Mouse (Mus musculus) left cerebral cortex, adult 18-20 months (tissue): ENCODE measurements around the gene Nt5c. TPM values are rescaled to one million over a fixed set of nuclear protein-coding genes. Genes with fewer than 3 reads are reported as not detected.
"Not testable (repeated sequence)": the region's sequence is repeated elsewhere in the genome, so short reads cannot be mapped to it uniquely, and the experiment has no call there.

Experiments
- DNase-seq, 2 experiments: peaks; one replicate each; pipeline ENCODE4 v3.0.0; 2021 to 2022; ENCODE audit warnings: low spot score in 2 of 2, mixed read lengths in 1 of 2
- total RNA-seq, 2 experiments: library from RNA; stranded (reverse); gene quantifications; 2 replicates each; pipeline ENCODE4 v1.2.3; 2021

Gene Nt5c
- total RNA-seq, 2 experiments from 2014 or later = 62.2 to 63.3 TPM

GRCm38 (mm10) chr11:115473626-115474275, 17.9 kb downstream of the Nt5c start:
- DNase-seq = peak; percentile 96 to 98

DNA sequence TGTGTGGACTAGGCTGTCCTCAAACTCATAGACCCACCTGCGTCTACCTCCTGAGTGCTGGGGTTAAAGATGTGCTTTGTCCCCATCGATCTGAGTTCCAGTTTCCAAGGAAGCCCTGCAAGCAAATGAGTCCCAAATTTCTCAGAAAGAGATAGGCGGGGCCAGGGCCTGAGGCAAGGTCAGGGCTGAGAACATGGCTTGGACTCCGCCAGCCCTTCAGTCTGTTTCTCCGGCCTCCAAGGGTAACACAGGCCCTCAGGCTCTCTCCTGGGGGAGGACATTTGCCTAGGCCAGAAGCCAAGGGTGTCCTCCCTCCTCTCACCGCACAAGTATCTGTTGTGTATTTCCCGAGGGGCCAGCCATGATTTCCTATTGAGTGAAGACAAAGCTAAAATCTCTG, 19.5 kb downstream of the Nt5c start:
- DNase-seq = no peak

GRCm38 (mm10) chr11:115467217-115467618, 24.4 kb downstream of the Nt5c start:
- no peak for DNase-seq

DNA sequence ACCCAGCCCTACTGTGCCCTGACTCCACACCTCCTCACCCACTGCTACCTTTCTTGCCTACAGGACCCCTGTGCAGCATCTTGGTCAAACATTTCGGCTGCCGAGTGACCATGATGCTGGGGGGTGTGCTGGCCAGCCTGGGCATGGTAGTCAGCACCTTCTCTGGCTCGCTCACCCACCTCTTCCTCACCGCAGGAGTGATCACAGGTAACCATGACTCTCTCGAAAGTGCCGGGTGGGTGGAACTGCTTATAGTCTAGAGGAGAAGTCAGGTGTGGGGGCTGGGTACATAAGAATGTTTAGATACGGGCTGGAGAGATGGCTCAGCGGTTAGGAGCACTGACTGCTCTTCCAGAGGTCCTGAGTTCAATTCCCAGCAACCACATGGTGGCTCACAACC, 26.8 kb downstream of the Nt5c start:
- DNase-seq = no peak

DNA sequence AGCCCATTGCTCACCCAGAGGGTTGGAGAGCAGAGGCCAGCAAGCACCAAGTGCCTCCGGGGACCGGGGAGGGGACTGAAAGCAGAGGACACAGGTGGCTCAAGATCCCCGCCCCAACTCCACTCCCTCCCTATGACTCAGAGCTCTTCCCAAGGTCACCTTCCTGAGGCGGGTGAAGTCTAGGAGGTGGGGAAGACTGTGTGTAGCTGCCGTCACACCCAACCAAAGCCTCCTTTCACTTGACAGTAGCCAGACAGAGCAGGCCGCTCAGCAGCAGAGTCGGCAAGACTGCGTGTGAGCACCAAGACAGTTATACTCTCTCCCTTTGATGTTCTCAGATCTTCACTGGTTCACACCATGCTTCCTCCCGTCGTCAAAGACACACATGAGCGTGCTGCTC, 28.3 kb downstream of the Nt5c start:
- DNase-seq = no peak

DNA sequence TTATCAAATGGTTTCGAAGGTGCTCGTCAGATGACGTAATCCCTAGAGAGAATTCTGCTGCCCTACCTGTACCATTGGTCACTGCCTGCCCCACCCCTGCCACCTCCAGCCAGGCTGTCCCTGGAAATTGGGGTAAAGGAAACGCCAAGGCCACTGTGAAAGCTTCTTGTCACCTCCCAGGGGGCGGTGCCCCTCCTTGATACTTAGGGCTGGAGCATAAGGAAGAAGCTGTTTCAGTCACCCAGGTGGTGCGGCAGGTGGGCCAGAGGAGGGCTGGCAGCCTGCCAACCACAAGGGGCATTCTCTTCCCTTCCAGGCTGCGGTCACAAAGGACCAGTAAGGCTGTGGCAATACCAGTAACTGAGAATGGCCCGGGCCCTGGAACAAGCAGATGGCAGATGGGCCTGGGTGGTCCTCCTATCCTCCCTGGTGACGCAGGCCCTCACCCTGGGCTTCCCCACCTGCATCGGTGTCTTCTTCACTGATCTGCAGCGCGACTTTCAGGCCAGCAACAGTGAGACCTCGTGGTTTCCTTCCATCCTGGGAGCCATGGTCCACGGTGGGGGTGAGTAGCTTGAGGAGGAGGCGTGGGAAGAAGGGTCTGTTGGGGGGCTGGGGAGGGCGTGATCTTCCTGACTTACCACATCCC, 29.3 kb downstream of the Nt5c start, which contains the start of gene Slc16a5:
Gene Slc16a5 (plus strand): TSS at position 232 of the 649 bp plus-strand sequence.
- DNase-seq = no peak

DNA sequence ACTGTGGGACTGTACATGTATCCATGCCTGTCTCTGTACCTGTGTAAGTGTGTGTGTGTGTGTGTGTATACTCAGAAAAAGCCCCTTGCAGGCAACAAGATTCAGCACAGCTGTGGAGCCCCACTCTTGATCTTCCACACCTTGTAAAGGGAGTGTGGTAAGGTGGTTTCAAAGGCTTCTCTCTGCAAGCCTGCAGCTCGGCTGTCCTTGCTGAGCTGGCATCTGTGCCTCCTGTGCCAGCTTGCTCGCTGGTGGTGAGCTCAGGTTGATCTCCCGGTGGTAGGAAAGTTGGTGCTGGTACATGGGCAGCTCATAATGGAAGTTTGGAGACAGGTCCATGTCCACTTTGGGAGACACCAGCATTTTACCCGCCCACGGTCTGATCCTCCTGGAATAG, 29.8 kb downstream of the Nt5c start:
- DNase-seq = no peak

DNA sequence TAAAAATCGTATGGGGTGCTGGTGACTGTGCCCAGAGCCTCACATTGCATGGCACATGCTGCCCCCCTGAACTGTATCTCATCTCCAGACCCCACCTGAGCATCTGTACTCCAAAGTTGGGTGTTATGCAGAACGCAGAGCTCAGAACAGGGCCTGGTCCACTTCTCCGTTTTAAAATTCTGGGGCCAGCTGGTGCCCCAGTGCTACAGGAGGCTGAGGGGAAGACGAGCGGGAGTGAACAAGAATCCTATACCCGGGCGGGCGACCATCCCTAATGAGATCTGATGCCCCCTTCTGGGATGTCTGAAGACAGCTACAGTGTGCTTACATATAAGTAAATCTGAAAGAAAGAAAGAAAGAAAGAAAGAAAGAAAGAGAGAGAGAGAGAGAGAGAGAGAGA, 30.7 kb downstream of the Nt5c start:
- no peak for DNase-seq

GRCm38 (mm10) chr11:115457405-115457804, 34.3 kb downstream of the Nt5c start:
- DNase-seq = no peak

DNA sequence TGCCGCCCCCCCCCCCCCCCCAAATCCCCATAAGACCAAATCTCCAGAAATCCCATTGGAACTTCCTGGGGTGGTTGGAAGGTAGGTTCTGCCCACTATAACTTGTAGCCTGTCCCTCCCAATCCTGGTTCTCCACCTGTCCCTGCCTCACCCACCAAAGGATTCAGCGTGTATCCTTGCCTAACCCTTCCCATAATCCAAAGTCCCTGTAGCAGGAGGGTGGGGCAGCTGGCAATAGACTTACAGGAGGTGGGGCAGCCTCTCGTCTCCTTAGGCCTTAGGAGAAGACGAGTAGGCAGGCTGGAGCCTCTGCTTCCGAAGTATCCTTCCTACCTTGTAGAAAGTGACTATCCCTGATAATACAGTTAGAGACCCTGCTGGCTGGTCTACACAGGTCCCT, 35.5 kb downstream of the Nt5c start:
- no peak for DNase-seq

DNA sequence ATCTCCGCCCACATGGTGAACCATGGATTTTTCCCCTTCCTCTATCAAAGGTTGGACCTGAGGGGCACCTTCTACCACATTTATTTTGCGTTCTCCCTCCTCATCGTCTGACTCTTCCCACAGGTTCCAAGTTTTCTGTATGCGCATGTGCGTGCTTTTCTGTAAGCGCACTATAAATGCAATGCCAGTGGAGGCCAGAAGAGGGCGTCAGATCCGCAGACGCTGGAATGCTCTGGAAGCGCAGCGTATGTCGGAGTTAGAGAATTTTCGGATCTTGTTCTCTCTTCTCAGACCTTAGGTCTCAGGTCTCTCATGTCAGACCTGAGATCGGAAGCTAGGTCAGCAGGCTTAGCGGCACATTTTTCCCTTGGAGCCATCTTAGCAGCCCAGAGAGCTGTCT, 36.0 kb downstream of the Nt5c start:
- no peak for DNase-seq

- DNase-seq = not testable (repeated sequence)
Observed at GRCm38 (mm10) chr11:115454822-115455221, 36.8 kb downstream of the Nt5c start.

DNA sequence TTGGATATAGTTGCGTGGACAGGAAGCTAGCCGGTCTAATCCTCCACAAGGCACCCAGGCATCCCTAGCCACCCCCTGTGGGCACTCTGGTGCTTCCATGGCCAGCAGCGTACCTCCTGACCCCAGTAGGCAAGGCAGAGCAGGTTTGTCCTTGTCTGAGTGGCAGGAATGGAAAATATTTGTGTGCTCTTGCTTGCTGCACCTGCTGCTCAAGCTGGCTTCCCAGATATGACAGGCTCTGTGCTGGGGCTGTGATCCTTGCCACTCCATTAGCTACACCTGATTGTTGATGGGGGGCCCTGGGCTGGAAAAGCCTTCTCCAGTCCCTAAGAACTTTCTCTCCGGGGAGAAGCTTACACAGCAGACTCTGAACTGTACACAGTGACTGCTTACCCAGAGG, 38.4 kb downstream of the Nt5c start:
- no peak for DNase-seq

DNA sequence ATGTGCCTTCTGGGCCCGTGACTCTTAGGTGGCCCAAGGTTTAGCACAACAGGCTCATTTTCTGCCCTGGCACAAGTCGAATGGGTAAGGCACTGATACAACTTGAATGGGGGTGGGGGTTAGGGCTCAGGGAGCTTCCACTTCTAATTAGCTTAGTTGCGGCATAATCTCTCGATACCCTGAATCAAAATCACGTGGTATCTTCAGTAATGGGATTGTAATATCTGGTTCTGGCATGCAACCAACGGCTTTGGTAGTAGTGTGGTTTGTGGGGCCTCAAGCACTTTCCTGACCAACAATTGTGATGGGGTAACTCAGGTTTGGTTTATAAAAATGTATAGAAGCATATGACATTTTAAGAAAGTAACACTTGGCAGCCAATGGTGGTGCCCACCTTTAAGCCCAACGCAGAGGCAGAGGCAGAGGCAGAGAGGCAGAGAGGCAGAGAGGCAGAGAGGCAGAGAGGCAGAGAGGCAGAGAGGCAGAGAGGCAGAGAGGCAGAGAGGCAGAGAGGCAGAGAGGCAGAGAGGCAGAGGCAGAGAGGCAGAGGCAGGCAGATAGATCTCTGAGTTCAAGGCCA, 39.3 kb downstream of the Nt5c start:
- DNase-seq = no peak

DNA sequence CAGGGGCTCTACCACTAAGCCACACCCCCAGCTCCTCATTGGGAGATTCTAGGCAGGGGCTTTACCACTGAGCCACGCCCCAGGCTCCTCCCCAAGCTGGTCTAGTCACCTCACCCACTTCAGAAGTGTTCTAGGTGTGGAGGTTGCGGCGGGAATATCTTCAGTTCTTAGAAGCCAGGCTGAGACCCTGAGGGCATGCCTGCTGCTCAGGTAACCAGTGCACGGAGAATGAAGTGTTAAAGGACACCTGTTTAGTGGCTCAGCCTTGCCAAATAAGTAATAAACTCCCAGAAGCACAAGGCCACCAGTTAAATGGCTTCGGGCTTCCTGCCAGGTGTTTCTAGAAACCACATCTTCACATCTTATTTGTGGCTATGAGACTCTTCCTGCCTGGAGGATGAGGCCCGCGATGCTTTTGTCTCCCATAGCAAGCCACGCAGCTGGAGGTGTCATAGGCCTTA, 39.9 kb downstream of the Nt5c start:
- DNase-seq = no peak

DNA sequence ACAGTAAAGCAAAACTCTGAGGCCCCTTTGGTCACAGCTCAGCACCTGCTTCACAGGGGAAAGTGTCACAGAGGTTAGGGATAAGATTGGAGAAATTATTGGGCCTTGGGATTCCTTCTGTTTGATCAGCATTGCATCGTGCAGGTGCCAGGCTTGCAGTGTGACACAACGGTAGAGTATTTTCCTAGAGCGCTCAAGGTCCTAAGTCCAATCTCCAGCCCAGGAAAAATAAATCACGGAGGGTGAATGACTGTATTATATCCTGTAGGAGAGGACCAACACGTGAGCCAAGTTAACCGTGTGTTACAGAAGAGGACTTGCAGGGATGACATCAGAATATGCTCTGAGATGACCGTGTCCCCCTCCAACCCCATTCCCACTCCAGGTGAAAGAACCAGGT, 41.5 kb downstream of the Nt5c start:
- no peak for DNase-seq

DNA sequence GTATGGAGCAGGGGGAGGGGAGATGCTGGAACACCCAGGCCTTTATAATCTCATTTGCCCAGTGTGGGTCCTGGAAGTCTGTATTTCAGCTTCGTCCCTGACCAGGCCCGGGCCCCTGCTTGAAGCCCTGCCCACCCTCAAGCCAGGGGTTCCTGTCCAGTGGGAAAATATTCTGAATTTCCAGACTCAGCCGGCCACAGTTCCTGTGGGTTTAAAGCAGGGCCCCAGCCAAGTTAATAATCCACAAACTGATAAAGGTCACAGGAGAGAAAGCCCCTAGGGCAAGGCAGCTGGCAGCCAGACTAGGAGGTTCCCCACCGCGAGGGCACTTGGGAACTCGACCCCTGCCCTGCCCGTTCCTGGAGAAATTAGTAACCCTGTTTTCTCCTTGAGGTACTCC, 42.7 kb downstream of the Nt5c start:
- no peak for DNase-seq

DNA sequence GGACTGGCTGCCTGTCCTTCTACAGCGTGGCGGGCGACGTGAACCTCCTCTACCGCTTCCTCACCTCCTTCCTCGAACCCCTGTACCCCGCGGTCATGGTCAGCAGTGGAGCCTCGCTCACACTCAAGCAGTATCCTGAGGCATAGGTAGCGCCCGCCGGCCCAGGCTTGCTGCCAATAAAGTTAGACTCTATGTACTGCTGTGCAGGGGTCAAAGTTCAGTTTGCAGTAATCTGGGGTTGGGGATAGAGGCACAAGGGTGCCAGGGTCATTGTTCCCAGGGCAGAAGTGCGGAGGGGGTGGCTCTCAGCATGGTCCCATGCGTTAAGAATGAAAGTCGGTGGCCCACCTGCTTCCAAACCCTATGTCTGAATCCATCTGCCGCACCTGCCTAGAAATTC, 43.6 kb downstream of the Nt5c start:
- no peak for DNase-seq

GRCm38 (mm10) chr11:115447321-115447885, 44.3 kb downstream of the Nt5c start:
- no peak for DNase-seq

- DNase-seq = no peak
Observed at GRCm38 (mm10) chr11:115446906-115447305, 44.8 kb downstream of the Nt5c start.

- no peak for DNase-seq
Observed at GRCm38 (mm10) chr11:115441417-115441816, 50.2 kb downstream of the Nt5c start.
